Mouse (Mus musculus): ENCODE measurements around the gene Ascc1.

DNA sequence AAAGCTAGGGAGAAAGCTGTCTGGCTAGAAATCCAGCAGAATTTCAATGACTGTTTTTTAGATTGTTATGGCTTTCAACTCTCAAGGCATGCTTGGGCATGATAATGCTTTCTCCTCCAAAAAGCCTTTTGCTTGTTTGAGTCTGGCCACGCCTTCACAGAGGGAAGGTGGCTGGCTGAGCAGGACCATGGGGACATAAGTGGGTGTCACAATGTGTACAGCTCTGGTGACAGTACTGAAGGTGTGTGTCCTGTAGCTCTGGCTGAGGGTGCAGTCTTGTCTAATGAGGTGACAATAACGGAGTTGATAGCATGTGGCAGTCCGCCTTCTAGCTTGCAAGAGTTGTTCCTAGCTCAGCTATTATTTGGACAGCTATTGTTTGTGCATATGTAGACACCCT, 77.6 kb downstream of the Ascc1 start:
- TF ChIP-seq CTCF (IDR thresholded peaks at IDR 0.05; ENCODE audit: low read depth) (no peak), EP300 (IDR thresholded peaks at IDR 0.05; ENCODE audit: low read depth) (no peak)
